Mouse (Mus musculus): ENCODE data around the gene Gpat3. TPM values are rescaled to one million over a fixed set of nuclear protein-coding genes. Genes with fewer than 3 reads are reported as not detected.

Gene Gpat3
- polyA plus RNA-seq, 1 experiment from 2014 or later, result 1.9 TPM

DNA sequence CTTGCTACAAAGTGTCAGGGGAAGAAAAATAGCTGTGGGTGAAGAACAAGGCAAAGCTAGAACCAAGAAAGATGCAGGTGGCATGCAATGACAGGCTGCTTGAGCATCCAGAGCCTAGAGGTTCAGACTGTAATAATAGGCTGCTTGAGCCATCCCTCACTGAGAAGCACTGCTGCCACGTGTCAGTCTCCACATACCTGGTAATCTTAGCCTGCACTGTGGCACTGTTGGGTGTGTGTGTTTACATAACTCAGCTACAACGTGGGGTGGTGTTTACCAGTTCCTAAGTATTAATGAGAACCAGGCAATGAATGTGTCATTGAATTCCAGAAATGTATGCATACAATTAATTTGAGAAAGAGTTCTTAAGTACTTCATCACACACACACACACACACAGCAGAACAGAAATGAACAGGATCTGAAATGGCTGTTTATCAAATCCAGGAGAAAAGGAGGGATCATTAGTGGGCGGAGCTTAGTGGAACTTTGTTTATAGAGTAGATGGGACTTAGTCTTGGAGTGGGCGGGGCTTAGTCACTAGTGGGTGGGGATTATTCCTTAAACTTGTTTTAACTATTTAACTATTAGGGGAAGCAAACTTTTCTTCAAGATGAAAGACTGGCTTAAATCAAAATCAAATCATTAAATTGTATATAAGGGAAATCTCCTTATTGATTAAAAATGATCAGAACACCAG, 23.8 kb downstream of the Gpat3 start:
- no peak overlapping the region for H3K27ac ChIP-seq
- no peak overlapping the region for H3K4me2 ChIP-seq (replicated peaks)
- 76% methylated on average over 4 of the region's 4 CpGs for WGBS
- no peak overlapping the region for H3K9ac ChIP-seq
- ATAC-seq (ENCODE audit: low FRiP score) (no peak), DNase-seq (ENCODE audit: low spot score) (no peak)
- H3K27me3 ChIP-seq (ENCODE audit: control insufficient read depth, insufficient read depth, low read length), result no peaks in the 10 kb centered on the region
- H3K4me1 ChIP-seq (replicated peaks; ENCODE audit: control insufficient read depth, insufficient read depth, low read length), result no peaks in the 10 kb centered on the region
- H3K36me3 ChIP-seq (replicated peaks; ENCODE audit: control insufficient read depth, insufficient read depth), result no peaks in the 10 kb centered on the region
- H3K9me3 ChIP-seq (ENCODE audit: control insufficient read depth, low read length), result peaks cover 3% of the 10 kb centered on the region; the same call in 1 of the 2 replicates
- no peak overlapping the region for H3K4me3 ChIP-seq (replicated peaks; ENCODE audit: low read length)

DNA sequence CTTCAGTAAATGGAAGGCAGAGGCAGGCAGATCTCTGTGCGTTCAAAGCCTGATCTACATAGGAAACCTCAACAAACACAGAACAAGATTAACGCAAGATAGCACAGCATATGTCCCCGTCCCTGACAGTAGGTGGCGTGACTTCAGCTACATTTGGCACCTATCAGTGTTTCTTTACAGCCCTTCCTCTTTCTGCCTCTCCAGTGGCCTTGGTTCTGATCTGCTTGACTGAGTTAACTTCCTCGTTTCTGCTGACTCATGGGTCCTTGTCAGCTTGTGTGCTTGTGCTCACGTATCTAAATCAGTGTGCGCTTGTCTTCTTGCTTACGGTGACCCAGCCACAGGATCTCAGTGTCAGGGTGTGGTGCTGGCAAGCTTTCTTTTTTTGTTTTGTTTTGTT, 26.5 kb downstream of the Gpat3 start:
- H3K4me1 ChIP-seq (replicated peaks; ENCODE audit: control insufficient read depth, insufficient read depth, low read length), result no peaks in the 10 kb centered on the region
- H3K4me3 ChIP-seq (replicated peaks; ENCODE audit: low read length), result no peak overlapping the region
- no peaks in the 10 kb centered on the region for H3K36me3 ChIP-seq (replicated peaks; ENCODE audit: control insufficient read depth, insufficient read depth)
- no peak for ATAC-seq (ENCODE audit: low FRiP score)
- H3K27ac ChIP-seq, result no peak overlapping the region
- no peak for DNase-seq (ENCODE audit: low spot score)
- WGBS, result 88% methylated on average over 8 of the region's 8 CpGs
- no peak overlapping the region for H3K9ac ChIP-seq
- peaks cover 3% of the 10 kb centered on the region; the same call in 1 of the 2 replicates for H3K9me3 ChIP-seq (ENCODE audit: control insufficient read depth, low read length)
- H3K27me3 ChIP-seq (ENCODE audit: control insufficient read depth, insufficient read depth, low read length), result no peaks in the 10 kb centered on the region
- H3K4me2 ChIP-seq (replicated peaks), result no peak overlapping the region

DNA sequence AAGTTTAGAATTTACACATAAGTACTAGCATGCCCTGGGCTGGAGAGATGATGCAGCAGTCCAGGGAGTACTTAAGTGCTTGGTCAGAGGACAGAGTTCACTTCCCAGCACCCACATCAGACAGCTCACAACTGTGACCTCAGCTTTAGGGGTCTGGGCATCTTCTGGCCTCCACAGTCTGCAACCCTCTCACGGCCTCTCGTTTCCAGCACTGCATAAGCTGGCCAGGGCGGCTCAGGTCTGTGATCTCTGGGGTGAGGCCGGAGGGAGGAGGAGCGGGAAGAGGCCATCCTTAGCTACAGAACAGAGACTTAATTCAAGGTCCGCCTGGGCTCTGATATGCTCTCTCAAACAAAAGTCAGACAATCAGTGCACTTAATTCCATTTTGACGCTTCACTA, 29.2 kb downstream of the Gpat3 start:
- Histone ChIP-seq H3K4me3 (replicated peaks; ENCODE audit: low read length) (no peak overlapping the region), H3K27me3 (ENCODE audit: control insufficient read depth, insufficient read depth, low read length) (no peaks in the 10 kb centered on the region), H3K9me3 (ENCODE audit: control insufficient read depth, low read length) (peaks cover 3% of the 10 kb centered on the region; the same call in 1 of the 2 replicates), H3K4me2 (replicated peaks) (no peak overlapping the region), H3K27ac (no peak overlapping the region), H3K4me1 (replicated peaks; ENCODE audit: control insufficient read depth, insufficient read depth, low read length) (no peaks in the 10 kb centered on the region), H3K36me3 (replicated peaks; ENCODE audit: control insufficient read depth, insufficient read depth) (no peaks in the 10 kb centered on the region), H3K9ac (no peak overlapping the region)
- DNase-seq (ENCODE audit: low spot score) (no peak), ATAC-seq (ENCODE audit: low FRiP score) (no peak)
- WGBS, result 74% methylated on average over 7 of the region's 7 CpGs

- WGBS, result 82% methylated on average over 10 of the region's 10 CpGs
- Histone ChIP-seq H3K9ac (no peak overlapping the region), H3K27ac (no peak overlapping the region), H3K4me1 (replicated peaks; ENCODE audit: control insufficient read depth, insufficient read depth, low read length) (no peaks in the 10 kb centered on the region), H3K27me3 (ENCODE audit: control insufficient read depth, insufficient read depth, low read length) (no peaks in the 10 kb centered on the region), H3K4me3 (replicated peaks; ENCODE audit: low read length) (no peak overlapping the region), H3K4me2 (replicated peaks) (no peak overlapping the region), H3K9me3 (ENCODE audit: control insufficient read depth, low read length) (peaks cover 3% of the 10 kb centered on the region; the same call in 1 of the 2 replicates), H3K36me3 (replicated peaks; ENCODE audit: control insufficient read depth, insufficient read depth) (no peaks in the 10 kb centered on the region)
- DNase-seq (ENCODE audit: low spot score) (no peak), ATAC-seq (ENCODE audit: low FRiP score) (no peak)
Measured at GRCm38 (mm10) chr5:100875180-100875579, 29.7 kb downstream of the Gpat3 start.

- H3K36me3 ChIP-seq (replicated peaks; ENCODE audit: control insufficient read depth, insufficient read depth), result no peaks in the 10 kb centered on the region
- ATAC-seq (ENCODE audit: low FRiP score), result no peak
- no peaks in the 10 kb centered on the region for H3K27me3 ChIP-seq (ENCODE audit: control insufficient read depth, insufficient read depth, low read length)
- H3K27ac ChIP-seq, result no peak overlapping the region
- H3K9me3 ChIP-seq (ENCODE audit: control insufficient read depth, low read length), result no peaks in the 10 kb centered on the region
- H3K9ac ChIP-seq, result no peak overlapping the region
- no peak for DNase-seq (ENCODE audit: low spot score)
- H3K4me3 ChIP-seq (replicated peaks; ENCODE audit: low read length), result no peak overlapping the region
- no peaks in the 10 kb centered on the region for H3K4me1 ChIP-seq (replicated peaks; ENCODE audit: control insufficient read depth, insufficient read depth, low read length)
- no peak overlapping the region for H3K4me2 ChIP-seq (replicated peaks)
Measured at GRCm38 (mm10) chr5:100877021-100877420, 31.5 kb downstream of the Gpat3 start.

DNA sequence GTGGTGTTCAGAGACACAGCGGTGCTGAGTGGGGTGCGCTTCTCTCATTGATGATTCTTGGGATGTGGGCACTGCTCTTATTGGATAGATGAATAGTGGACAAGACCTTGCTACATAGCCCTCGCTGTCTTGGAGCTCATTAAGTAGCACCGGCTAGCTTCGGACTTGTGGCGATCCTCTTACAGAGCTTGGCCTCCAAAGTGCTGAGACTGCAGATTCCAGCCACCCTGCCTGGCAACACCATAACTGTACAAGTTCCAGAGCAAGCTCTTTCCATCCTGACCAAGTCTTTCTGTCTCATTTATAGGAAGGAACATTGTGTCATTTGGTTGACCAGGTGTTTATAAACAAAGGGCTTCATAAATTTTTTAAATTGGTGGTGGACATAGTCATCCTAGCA, 39.7 kb downstream of the Gpat3 start:
- WGBS, result 81% methylated on average over 6 of the region's 6 CpGs
- no peak overlapping the region for H3K9ac ChIP-seq

GRCm38 (mm10) chr5:100886331-100886988, 40.9 kb downstream of the Gpat3 start:
- Histone ChIP-seq H3K4me3 (replicated peaks; ENCODE audit: low read length) (no peak overlapping the region), H3K36me3 (replicated peaks; ENCODE audit: control insufficient read depth, insufficient read depth) (no peaks in the 10 kb centered on the region), H3K9me3 (ENCODE audit: control insufficient read depth, low read length) (no peaks in the 10 kb centered on the region), H3K4me1 (replicated peaks; ENCODE audit: control insufficient read depth, insufficient read depth, low read length) (no peaks in the 10 kb centered on the region), H3K9ac (no peak overlapping the region), H3K27ac (no peak overlapping the region), H3K4me2 (replicated peaks) (no peak overlapping the region), H3K27me3 (ENCODE audit: control insufficient read depth, insufficient read depth, low read length) (no peaks in the 10 kb centered on the region)
- WGBS, result 87% methylated on average over 7 of the region's 7 CpGs
- no peak for ATAC-seq (ENCODE audit: low FRiP score)
- no peak for DNase-seq (ENCODE audit: low spot score)

More for the DNA sequence above, 39.7 kb downstream of the Gpat3 start:
- Histone ChIP-seq H3K9me3 (ENCODE audit: control insufficient read depth, low read length) (no peaks in the 10 kb centered on the region), H3K4me2 (replicated peaks) (no peak overlapping the region), H3K4me3 (replicated peaks; ENCODE audit: low read length) (no peak overlapping the region), H3K27me3 (ENCODE audit: control insufficient read depth, insufficient read depth, low read length) (no peaks in the 10 kb centered on the region), H3K4me1 (replicated peaks; ENCODE audit: control insufficient read depth, insufficient read depth, low read length) (no peaks in the 10 kb centered on the region), H3K36me3 (replicated peaks; ENCODE audit: control insufficient read depth, insufficient read depth) (no peaks in the 10 kb centered on the region), H3K27ac (no peak overlapping the region)
- DNase-seq (ENCODE audit: low spot score) (no peak), ATAC-seq (ENCODE audit: low FRiP score) (no peak)

GRCm38 (mm10) chr5:100896199-100896598, 50.7 kb downstream of the Gpat3 start:
- Histone ChIP-seq H3K4me1 (replicated peaks; ENCODE audit: control insufficient read depth, insufficient read depth, low read length) (no peaks in the 10 kb centered on the region), H3K27ac (no peak overlapping the region), H3K9me3 (ENCODE audit: control insufficient read depth, low read length) (no peaks in the 10 kb centered on the region), H3K4me3 (replicated peaks; ENCODE audit: low read length) (no peak overlapping the region), H3K9ac (no peak overlapping the region), H3K27me3 (ENCODE audit: control insufficient read depth, insufficient read depth, low read length) (no peaks in the 10 kb centered on the region), H3K4me2 (replicated peaks) (no peak overlapping the region), H3K36me3 (replicated peaks; ENCODE audit: control insufficient read depth, insufficient read depth) (no peaks in the 10 kb centered on the region)
- DNase-seq (ENCODE audit: low spot score) (no peak), ATAC-seq (ENCODE audit: low FRiP score) (no peak)
- WGBS, result 77% methylated on average over 10 of the region's 10 CpGs

- WGBS, result 63% methylated on average over 11 of the region's 11 CpGs
- no peak for DNase-seq (ENCODE audit: low spot score)
Measured at GRCm38 (mm10) chr5:100899745-100900489, 54.4 kb downstream of the Gpat3 start.

More at GRCm38 (mm10) chr5:100899745-100900489, 54.4 kb downstream of the Gpat3 start:
- no peak overlapping the region for H3K4me3 ChIP-seq (replicated peaks; ENCODE audit: low read length)
- H3K27ac ChIP-seq, result no peak overlapping the region
- no peaks in the 10 kb centered on the region for H3K36me3 ChIP-seq (replicated peaks; ENCODE audit: control insufficient read depth, insufficient read depth)
- H3K4me2 ChIP-seq (replicated peaks), result no peak overlapping the region
- H3K27me3 ChIP-seq (ENCODE audit: control insufficient read depth, insufficient read depth, low read length), result no peaks in the 10 kb centered on the region
- no peak for ATAC-seq (ENCODE audit: low FRiP score)
- H3K9me3 ChIP-seq (ENCODE audit: control insufficient read depth, low read length), result no peaks in the 10 kb centered on the region
- H3K4me1 ChIP-seq (replicated peaks; ENCODE audit: control insufficient read depth, insufficient read depth, low read length), result no peaks in the 10 kb centered on the region
- no peak overlapping the region for H3K9ac ChIP-seq

Data from hindbrain, embryonic 14.5 days (tissue).